Mouse (Mus musculus) embryonic facial prominence, embryonic 12.5 days (tissue): ENCODE measurements at regions not wholly inside any gene's neighbourhood (a gene's known extent, or its start where the extent isn't known, plus 50 kb on each side); places are given as distances from the start of the nearest gene placed in this dataset.
"Not testable (repeated sequence)": the region's sequence is repeated elsewhere in the genome, so short reads cannot be mapped to it uniquely, and the experiment has no call there.

Source experiments
- ATAC-seq: fragments of 200-750 bp; cut with Nextera tagmentation; 2 replicates; pipeline ENCODE4 v1.8.0; 2017; ENCODE audit not compliant: insufficient number of reproducible peaks, insufficient read depth, low FRiP score, low TSS enrichment
- H3K27ac ChIP-seq: fragments of 300-500 bp; sonication (generic); 2 replicates; pipeline ENCODE4 v1.5.1; 2016; ENCODE audit warnings: mild to moderate bottlenecking
- H3K27me3 ChIP-seq: fragments of 300-500 bp; sonication (generic); 2 replicates; pipeline ENCODE4 v1.6.1; 2016; ENCODE audit warnings: mild to moderate bottlenecking, moderate library complexity
- H3K36me3 ChIP-seq: fragments of 300-500 bp; sonication (generic); 2 replicates; pipeline ENCODE4 v1.6.1; 2016; ENCODE audit warnings: mild to moderate bottlenecking
- H3K4me1 ChIP-seq: fragments of 300-500 bp; sonication (generic); 2 replicates; pipeline ENCODE4 v1.6.1; 2016
- H3K4me2 ChIP-seq: fragments of 300-500 bp; sonication (generic); replicated peaks from 2 replicates; pipeline ENCODE4 v1.6.1; 2016; ENCODE audit warnings: mild to moderate bottlenecking, moderate library complexity
- H3K4me3 ChIP-seq: fragments of 300-500 bp; sonication (generic); 2 replicates; pipeline ENCODE4 v1.5.1; 2016; ENCODE audit warnings: mild to moderate bottlenecking
- H3K9ac ChIP-seq: fragments of 300-500 bp; sonication (generic); 2 replicates; pipeline ENCODE4 v1.6.1; 2016; ENCODE audit warnings: mild to moderate bottlenecking, moderate library complexity
- H3K9me3 ChIP-seq: fragments of 300-500 bp; sonication (generic); 2 replicates; pipeline ENCODE4 v1.6.1; 2016; ENCODE audit warnings: mild to moderate bottlenecking, moderate library complexity
- WGBS: fragments of 180-500 bp; shearing (Covaris S2); methylation state at CpG from one replicate; pipeline ENCODE4 v1.1.7; 2016; 5-methylcytosine and 5-hydroxymethylcytosine counted together

DNA sequence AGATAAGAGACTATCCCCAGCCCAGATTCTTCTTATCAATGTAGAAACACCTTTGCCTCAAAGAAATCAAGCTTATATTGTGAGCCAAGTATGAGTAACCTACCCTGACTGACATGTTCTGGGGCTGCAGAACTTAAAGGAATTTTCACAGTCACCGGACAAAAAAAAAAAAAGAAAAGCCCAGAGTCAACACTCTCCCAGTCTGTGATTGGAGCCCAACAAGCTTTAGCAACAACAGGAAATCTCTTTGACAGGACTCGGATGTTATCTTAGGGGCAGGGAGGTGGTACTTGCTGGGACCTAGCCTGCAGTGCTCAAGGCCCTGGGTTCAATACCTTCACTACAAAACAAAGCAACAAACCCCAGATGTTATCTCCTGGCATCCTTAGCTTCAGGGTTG lies 114.2 kb downstream of the Nectin1 start:
- Histone ChIP-seq H3K4me1 (no peaks in the 10 kb centered on the region), H3K9ac (no peak overlapping the region), H3K36me3 (no peaks in the 10 kb centered on the region), H3K27me3 (peaks cover 26% of the 10 kb centered on the region), H3K4me3 (no peak overlapping the region), H3K4me2 (no peak overlapping the region), H3K9me3 (no peaks in the 10 kb centered on the region), H3K27ac (no peak overlapping the region)
- 21% methylated on average over 2 of the region's 2 CpGs for WGBS
- no peak for ATAC-seq

DNA sequence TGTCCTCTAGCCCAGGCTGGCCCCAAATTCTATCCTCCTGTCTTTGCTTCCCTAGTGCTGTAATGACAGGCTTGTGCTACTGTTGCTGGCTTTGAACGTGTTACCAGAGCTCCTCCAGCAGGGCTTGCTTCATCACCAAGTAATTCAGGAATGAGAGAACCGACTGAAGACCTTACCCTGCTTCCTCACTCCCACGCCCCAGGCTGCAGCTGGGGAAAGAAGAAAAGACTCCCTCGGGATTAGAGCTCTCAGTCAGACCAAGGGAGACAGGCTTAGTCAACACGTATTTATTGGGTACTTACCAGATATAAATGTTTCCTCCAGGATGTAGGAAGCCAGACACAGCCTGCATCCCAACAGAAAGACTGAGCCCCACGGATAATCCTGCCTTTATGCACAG lies 115.0 kb downstream of the Nectin1 start:
- Histone ChIP-seq H3K27me3 (peaks cover 34% of the 10 kb centered on the region), H3K4me2 (no peak overlapping the region), H3K9me3 (no peaks in the 10 kb centered on the region), H3K4me3 (no peak overlapping the region), H3K27ac (no peak overlapping the region), H3K36me3 (no peaks in the 10 kb centered on the region), H3K9ac (no peak overlapping the region), H3K4me1 (peaks cover 3% of the 10 kb centered on the region)
- no peak for ATAC-seq
- 28% methylated on average over 6 of the region's 6 CpGs for WGBS

GRCm38 (mm10) chr9:43860264-43860663 lies 116.5 kb downstream of the Nectin1 start:
- no peaks in the 10 kb centered on the region for H3K36me3 ChIP-seq
- no peak for ATAC-seq
- no peak overlapping the region for H3K9ac ChIP-seq
- H3K27ac ChIP-seq, result no peak overlapping the region
- WGBS, result 87% methylated on average over 2 of the region's 2 CpGs
- H3K4me1 ChIP-seq, result peaks cover 10% of the 10 kb centered on the region
- no peak overlapping the region for H3K4me3 ChIP-seq
- H3K4me2 ChIP-seq, result no peak overlapping the region
- H3K9me3 ChIP-seq, result no peaks in the 10 kb centered on the region
- peaks cover 48% of the 10 kb centered on the region for H3K27me3 ChIP-seq

DNA sequence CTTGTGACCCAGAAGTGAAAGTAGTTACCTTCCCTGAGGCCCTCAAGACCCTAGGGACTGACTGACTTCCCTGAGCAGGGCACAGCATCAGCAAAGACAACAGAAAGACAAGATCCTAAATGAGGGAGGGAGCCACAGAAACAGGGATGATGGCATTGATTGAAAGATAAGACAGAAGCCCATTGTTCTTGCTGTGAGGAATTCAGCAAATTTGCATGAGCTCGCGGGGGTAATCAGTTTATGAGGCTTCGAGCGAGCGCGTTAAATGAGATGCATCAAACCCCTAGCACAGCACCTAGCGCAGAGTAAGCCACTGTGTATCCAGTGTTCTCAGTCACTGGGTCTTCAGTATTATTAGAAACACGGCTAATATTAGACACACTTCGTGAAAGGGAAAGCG lies 117.6 kb downstream of the Nectin1 start:
- Histone ChIP-seq H3K4me3 (no peak overlapping the region), H3K27ac (no peak overlapping the region), H3K36me3 (no peaks in the 10 kb centered on the region), H3K27me3 (peaks cover 50% of the 10 kb centered on the region), H3K9me3 (no peaks in the 10 kb centered on the region), H3K4me1 (peaks cover 10% of the 10 kb centered on the region), H3K9ac (no peak overlapping the region), H3K4me2 (no peak overlapping the region)
- no peak for ATAC-seq
- WGBS, result 18% methylated on average over 10 of the region's 10 CpGs

- not testable (repeated sequence) for H3K27ac ChIP-seq, H3K36me3 ChIP-seq, H3K9ac ChIP-seq, H3K9me3 ChIP-seq, H3K4me2 ChIP-seq, ATAC-seq, H3K4me3 ChIP-seq
- Histone ChIP-seq H3K4me1 (peaks cover 10% of the 10 kb centered on the region), H3K27me3 (peaks cover 50% of the 10 kb centered on the region)
- 10% methylated on average over 11 of the region's 11 CpGs for WGBS
These were observed 118.2 kb downstream of the Nectin1 start for GRCm38 (mm10) chr9:43862034-43862433.

- WGBS, result 2% methylated on average over 30 of the region's 30 CpGs
- Histone ChIP-seq H3K36me3 (no peaks in the 10 kb centered on the region), H3K27ac (0 out of 2 replicates have a peak overlapping the region, but pooled peaks have one; percentile 17), H3K9ac (no peak overlapping the region; the same call in 1 of the 2 replicates), H3K4me3 (peak overlapping the region; percentile 15; the same call in 1 of the 2 replicates), H3K4me1 (peaks cover 10% of the 10 kb centered on the region), H3K9me3 (no peaks in the 10 kb centered on the region), H3K4me2 (peak overlapping the region; percentile 51), H3K27me3 (peaks cover 50% of the 10 kb centered on the region)
- ATAC-seq, result peak; percentile 62; the same call in 1 of the 2 replicates
These were observed 120.0 kb downstream of the Nectin1 start for GRCm38 (mm10) chr9:43863609-43864397.

DNA sequence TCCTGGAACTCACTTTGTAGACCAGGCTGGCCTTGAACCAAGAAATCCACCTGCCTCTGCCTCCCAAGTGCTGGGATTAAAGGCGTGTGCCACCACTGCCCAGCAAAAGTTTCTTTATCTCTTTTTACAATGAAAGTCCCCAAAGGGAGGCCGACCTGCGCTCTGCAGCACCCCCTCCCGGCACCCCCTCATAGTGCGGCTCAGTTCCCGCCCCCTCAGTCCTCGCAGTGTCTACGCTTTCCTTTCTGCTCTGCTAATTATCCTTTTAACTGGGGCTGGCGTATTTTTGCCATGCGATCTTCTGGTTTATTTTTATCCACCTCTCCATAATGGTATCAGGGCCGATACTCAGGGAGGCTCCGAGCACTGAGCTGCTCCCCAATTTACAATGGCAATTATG lies 123.0 kb downstream of the Nectin1 start:
- H3K4me2 ChIP-seq, result no peak overlapping the region
- peaks cover 33% of the 10 kb centered on the region for H3K27me3 ChIP-seq
- H3K36me3 ChIP-seq, result no peaks in the 10 kb centered on the region
- H3K27ac ChIP-seq, result no peak overlapping the region
- H3K4me1 ChIP-seq, result peaks cover 10% of the 10 kb centered on the region
- H3K9me3 ChIP-seq, result no peaks in the 10 kb centered on the region
- no peak overlapping the region for H3K4me3 ChIP-seq
- H3K9ac ChIP-seq, result no peak overlapping the region
- ATAC-seq, result no peak
- WGBS, result 69% methylated on average over 12 of the region's 12 CpGs

DNA sequence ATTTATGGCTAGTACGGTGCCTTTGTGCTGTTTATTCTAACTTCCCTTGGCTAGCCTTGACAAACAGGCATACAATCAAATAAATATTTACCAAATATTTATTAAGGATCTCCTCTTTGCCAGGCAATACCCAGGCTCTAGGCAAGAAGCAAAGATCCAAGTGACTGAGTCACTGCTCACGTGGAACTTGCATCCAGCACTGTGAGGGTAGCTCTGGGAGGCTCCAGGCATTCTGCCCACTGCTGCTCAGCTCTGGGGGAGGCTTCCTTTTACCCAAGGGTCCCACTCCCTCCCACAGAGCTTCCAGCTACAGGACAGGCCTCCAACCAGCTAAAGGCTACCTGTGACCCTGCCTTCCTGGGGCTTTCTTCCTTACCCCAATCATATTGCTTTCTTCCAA lies 130.1 kb downstream of the Nectin1 start:
- ATAC-seq, result no peak
- 72% methylated on average over 2 of the region's 2 CpGs for WGBS
- Histone ChIP-seq H3K27ac (no peak overlapping the region), H3K4me3 (no peak overlapping the region), H3K9ac (no peak overlapping the region), H3K4me1 (no peaks in the 10 kb centered on the region), H3K4me2 (no peak overlapping the region), H3K36me3 (no peaks in the 10 kb centered on the region), H3K9me3 (no peaks in the 10 kb centered on the region), H3K27me3 (peaks cover 18% of the 10 kb centered on the region)

GRCm38 (mm10) chr9:43874332-43874731 lies 130.5 kb downstream of the Nectin1 start:
- no peak overlapping the region for H3K4me3 ChIP-seq
- H3K9me3 ChIP-seq, result no peaks in the 10 kb centered on the region
- 87% methylated on average over 5 of the region's 5 CpGs for WGBS
- H3K9ac ChIP-seq, result no peak overlapping the region
- H3K4me1 ChIP-seq, result peaks cover 3% of the 10 kb centered on the region; the same call in 1 of the 2 replicates
- H3K36me3 ChIP-seq, result no peaks in the 10 kb centered on the region
- H3K4me2 ChIP-seq, result no peak overlapping the region
- ATAC-seq, result no peak
- no peak overlapping the region for H3K27ac ChIP-seq
- H3K27me3 ChIP-seq, result peaks cover 23% of the 10 kb centered on the region

DNA sequence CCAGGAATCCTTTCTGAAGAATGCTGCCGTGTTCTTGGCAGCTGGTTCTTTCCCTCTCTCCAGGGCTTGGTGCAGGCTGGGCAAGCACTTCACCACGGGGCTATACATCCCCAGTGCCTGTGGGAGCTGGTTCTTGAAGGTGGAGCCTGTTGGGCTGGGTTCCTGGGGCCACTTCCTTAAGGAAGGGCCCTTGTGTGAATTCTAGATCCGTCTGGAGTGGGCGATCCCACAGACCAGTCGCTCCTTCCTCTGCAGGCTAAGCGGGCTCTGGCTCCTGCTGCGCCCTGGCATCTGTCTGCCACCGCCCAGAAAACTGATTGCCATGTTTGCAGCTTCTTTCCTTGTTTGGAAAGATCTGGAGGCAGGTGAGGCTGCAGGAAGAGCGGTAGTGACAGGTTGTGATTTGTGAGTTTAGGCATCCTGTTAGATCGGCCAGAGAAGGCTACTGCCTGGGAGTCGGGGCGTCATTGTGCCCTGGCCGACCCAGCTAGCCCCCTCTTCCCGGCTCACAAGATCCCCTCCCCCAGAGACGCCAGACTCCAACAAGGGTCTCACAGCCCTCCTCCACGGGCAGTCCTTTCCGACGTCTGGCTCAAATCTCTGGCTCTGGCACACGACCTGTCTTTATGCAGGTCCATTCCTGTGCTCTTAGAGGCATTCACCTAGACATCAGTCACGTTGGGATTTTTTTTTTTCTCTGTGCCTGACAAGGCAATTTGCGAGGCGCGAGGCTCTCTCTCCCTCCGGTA lies 135.6 kb downstream of the Nectin1 start:
- Histone ChIP-seq H3K9ac (no peak overlapping the region), H3K4me1 (peaks cover 8% of the 10 kb centered on the region; the same call in 1 of the 2 replicates), H3K36me3 (no peaks in the 10 kb centered on the region), H3K4me2 (peak overlapping the region; percentile 49), H3K27me3 (peaks cover 59% of the 10 kb centered on the region), H3K9me3 (no peaks in the 10 kb centered on the region), H3K27ac (no peak overlapping the region), H3K4me3 (peak overlapping the region; percentile 25)
- 4% methylated on average over 24 of the region's 24 CpGs for WGBS
- no peak for ATAC-seq

DNA sequence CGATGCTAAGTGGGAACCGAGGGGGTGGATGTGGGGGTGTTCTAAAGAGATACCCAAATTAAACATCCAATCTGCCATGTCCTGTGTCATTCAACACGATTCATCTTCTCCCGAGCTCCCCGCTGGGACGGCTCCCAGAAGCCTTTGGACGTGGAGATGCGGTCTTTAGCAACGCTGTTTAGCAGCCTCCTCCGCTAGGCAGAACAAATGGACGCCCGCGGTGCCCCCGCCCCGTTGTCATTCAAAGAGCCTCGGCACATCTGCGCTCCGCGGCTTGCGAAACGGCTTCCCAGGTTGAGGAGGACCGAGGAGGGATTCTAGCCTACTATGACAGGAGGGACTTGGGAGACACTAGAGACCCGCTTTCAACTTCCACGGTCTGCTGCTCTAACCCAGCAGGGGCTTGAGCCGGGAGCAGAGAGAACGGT lies 136.2 kb downstream of the Nectin1 start:
- Histone ChIP-seq H3K9ac (no peak overlapping the region), H3K4me2 (peak overlapping the region; percentile 49), H3K9me3 (no peaks in the 10 kb centered on the region), H3K4me3 (peak overlapping the region; percentile 25), H3K27me3 (peaks cover 59% of the 10 kb centered on the region), H3K4me1 (peaks cover 8% of the 10 kb centered on the region; the same call in 1 of the 2 replicates), H3K27ac (no peak overlapping the region), H3K36me3 (no peaks in the 10 kb centered on the region)
- WGBS, result under 1% methylated on average over 26 of the region's 26 CpGs
- no peak for ATAC-seq

DNA sequence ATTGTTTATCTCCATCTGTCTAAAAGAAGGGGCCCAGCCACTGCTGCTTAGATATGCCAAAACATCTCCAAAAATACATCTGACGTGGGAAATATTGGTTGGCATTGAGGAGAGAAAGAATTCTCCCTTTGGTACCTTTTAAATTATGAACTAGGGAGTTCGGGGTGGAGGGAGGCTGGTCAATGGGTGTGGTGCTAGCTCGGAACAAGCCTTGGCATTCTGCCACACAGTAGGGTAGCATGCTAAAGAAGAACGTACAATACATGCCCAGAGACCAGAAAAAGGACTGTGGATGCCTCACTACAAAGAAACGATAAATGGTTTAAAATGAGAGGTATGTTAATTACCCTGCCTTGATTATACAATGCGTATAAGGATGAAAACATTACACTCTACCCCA lies 149.3 kb downstream of the Nectin1 start:
- ATAC-seq, result no peak
- no peak overlapping the region for H3K4me3 ChIP-seq
- no peak overlapping the region for H3K27ac ChIP-seq
- H3K9me3 ChIP-seq, result no peaks in the 10 kb centered on the region
- H3K27me3 ChIP-seq, result no peaks in the 10 kb centered on the region
- no peak overlapping the region for H3K4me2 ChIP-seq
- peaks cover 7% of the 10 kb centered on the region; the same call in 1 of the 2 replicates for H3K4me1 ChIP-seq
- no peaks in the 10 kb centered on the region for H3K36me3 ChIP-seq
- WGBS, result 72% methylated on average over 6 of the region's 6 CpGs
- no peak overlapping the region for H3K9ac ChIP-seq
